Mouse (Mus musculus) heart, embryonic 12.5 days (tissue): ENCODE data around the gene Ube2e1. TPM values are rescaled to one million over a fixed set of nuclear protein-coding genes. Genes with fewer than 3 reads are reported as not detected.
A peak's percentile ranks its signal among the peaks of the same experiment; 100 is the strongest.
"Not testable (repeated sequence)": the region's sequence is repeated elsewhere in the genome, so short reads cannot be mapped to it uniquely, and the experiment has no call there.

Experiments used
- ATAC-seq: fragments of 200-750 bp; cut with Nextera tagmentation; 2 replicates; pipeline ENCODE4 v1.8.0; 2017; ENCODE audit warnings: moderate TSS enrichment, moderate library complexity; ENCODE audit not compliant: insufficient number of reproducible peaks, low FRiP score
- H3K27ac ChIP-seq: fragments of 300-500 bp; sonication (generic); 2 replicates; pipeline ENCODE4 v1.5.1; 2016; ENCODE audit warnings: mild to moderate bottlenecking, moderate library complexity; ENCODE audit not compliant: poor library complexity, severe bottlenecking
- H3K27me3 ChIP-seq: fragments of 300-500 bp; sonication (generic); replicated peaks from 2 replicates; pipeline ENCODE4 v1.6.1; 2016; ENCODE audit warnings: mild to moderate bottlenecking, moderate library complexity
- H3K36me3 ChIP-seq: fragments of 300-500 bp; sonication (generic); 2 replicates; pipeline ENCODE4 v1.6.1; 2016; ENCODE audit warnings: mild to moderate bottlenecking, moderate library complexity
- H3K4me1 ChIP-seq: fragments of 300-500 bp; sonication (generic); replicated peaks from 2 replicates; pipeline ENCODE4 v1.6.1; 2016; ENCODE audit warnings: mild to moderate bottlenecking
- H3K4me2 ChIP-seq: fragments of 300-500 bp; sonication (generic); 2 replicates; pipeline ENCODE4 v1.6.1; 2016; ENCODE audit warnings: mild to moderate bottlenecking, moderate library complexity
- H3K4me3 ChIP-seq: fragments of 300-500 bp; sonication (generic); 2 replicates; pipeline ENCODE4 v1.5.1; 2016; ENCODE audit warnings: mild to moderate bottlenecking
- H3K9ac ChIP-seq: fragments of 300-500 bp; sonication (generic); 2 replicates; pipeline ENCODE4 v1.6.1; 2016; ENCODE audit warnings: mild to moderate bottlenecking, moderate library complexity
- H3K9me3 ChIP-seq: fragments of 300-500 bp; sonication (generic); replicated peaks from 2 replicates; pipeline ENCODE4 v1.6.1; 2016; ENCODE audit warnings: mild to moderate bottlenecking, moderate library complexity
- WGBS: fragments of 180-500 bp; shearing (Covaris S2); methylation state at CpG from one replicate; pipeline ENCODE4 v1.1.7; 2016; 5-methylcytosine and 5-hydroxymethylcytosine counted together
- polyA plus RNA-seq: library from polyadenylated mRNA; unstranded; fragments of >200 nt; fragmentation: Nextera tagmentation; extraction: Ambion mirVana; gene quantifications from 2 replicates; pipeline ENCODE4 v1.2.1, GENCODE M21; 2016

Gene Ube2e1
- polyA plus RNA-seq, 1 experiment from 2014 or later: 57.4 TPM

- H3K27me3 ChIP-seq: no peaks in the 10 kb centered on the region
- no peaks in the 10 kb centered on the region for H3K9me3 ChIP-seq
- H3K4me2 ChIP-seq: no peak overlapping the region
- WGBS: 92% methylated on average over 2 of the region's 2 CpGs
- no peak overlapping the region for H3K9ac ChIP-seq
- H3K4me3 ChIP-seq: no peak overlapping the region
- no peak for ATAC-seq
- H3K4me1 ChIP-seq: peaks cover 7% of the 10 kb centered on the region; the same call in 1 of the 2 replicates
- no peak overlapping the region for H3K27ac ChIP-seq
- H3K36me3 ChIP-seq: peaks cover 10% of the 10 kb centered on the region; the same call in 1 of the 2 replicates
Observed at GRCm38 (mm10) chr14:18286441-18286840, 45.2 kb downstream of the Ube2e1 start.

- no peaks in the 10 kb centered on the region for H3K27me3 ChIP-seq
- ATAC-seq: no peak
- H3K36me3 ChIP-seq: peaks cover 12% of the 10 kb centered on the region; the same call in 1 of the 2 replicates
- no peaks in the 10 kb centered on the region for H3K9me3 ChIP-seq
- no peak overlapping the region for H3K27ac ChIP-seq
- peaks cover 7% of the 10 kb centered on the region; the same call in 1 of the 2 replicates for H3K4me1 ChIP-seq
- H3K4me2 ChIP-seq: no peak overlapping the region
- H3K9ac ChIP-seq: no peak overlapping the region
- WGBS: 94% methylated on average over 3 of the region's 3 CpGs
- no peak overlapping the region for H3K4me3 ChIP-seq
Observed at GRCm38 (mm10) chr14:18285476-18285875, 46.2 kb downstream of the Ube2e1 start.

- ATAC-seq: no peak
- H3K9ac ChIP-seq: no peak overlapping the region
- no peaks in the 10 kb centered on the region for H3K9me3 ChIP-seq
- H3K4me1 ChIP-seq: peaks cover 7% of the 10 kb centered on the region; the same call in 1 of the 2 replicates
- no peak overlapping the region for H3K4me2 ChIP-seq
- WGBS: 86% methylated on average over 2 of the region's 2 CpGs
- no peaks in the 10 kb centered on the region for H3K27me3 ChIP-seq
- H3K36me3 ChIP-seq: peaks cover 18% of the 10 kb centered on the region
- H3K27ac ChIP-seq: no peak overlapping the region
- H3K4me3 ChIP-seq: no peak overlapping the region
Observed at GRCm38 (mm10) chr14:18284581-18284980, 47.1 kb downstream of the Ube2e1 start.

- Histone ChIP-seq H3K36me3 (peaks cover 48% of the 10 kb centered on the region), H3K27me3 (no peaks in the 10 kb centered on the region), H3K4me1 (peaks cover 3% of the 10 kb centered on the region; the same call in 1 of the 2 replicates), H3K27ac (no peak overlapping the region), H3K4me3 (no peak overlapping the region), H3K9me3 (no peaks in the 10 kb centered on the region), H3K9ac (no peak overlapping the region), H3K4me2 (no peak overlapping the region)
- no peak for ATAC-seq
- WGBS: 86% methylated on average over 5 of the region's 5 CpGs
Observed at GRCm38 (mm10) chr14:18280375-18280774, 51.3 kb downstream of the Ube2e1 start.

GRCm38 (mm10) chr14:18274526-18274925 lies 57.1 kb downstream of the Ube2e1 start:
- no peak overlapping the region for H3K27ac ChIP-seq
- no peak overlapping the region for H3K4me2 ChIP-seq
- no peaks in the 10 kb centered on the region for H3K9me3 ChIP-seq
- no peak overlapping the region for H3K4me3 ChIP-seq
- H3K27me3 ChIP-seq: no peaks in the 10 kb centered on the region
- peaks cover 33% of the 10 kb centered on the region for H3K36me3 ChIP-seq
- WGBS: 79% methylated on average over 1 of the region's 1 CpGs
- H3K4me1 ChIP-seq: peaks cover 6% of the 10 kb centered on the region
- no peak for ATAC-seq
- H3K9ac ChIP-seq: no peak overlapping the region

- Histone ChIP-seq H3K27ac (no peak overlapping the region; the same call in 1 of the 2 replicates), H3K4me3 (peak overlapping the region; percentile 80), H3K27me3 (no peaks in the 10 kb centered on the region), H3K9me3 (no peaks in the 10 kb centered on the region), H3K9ac (peak overlapping the region; percentile 88), H3K36me3 (peaks cover 28% of the 10 kb centered on the region), H3K4me1 (peaks cover 8% of the 10 kb centered on the region), H3K4me2 (peak overlapping the region; percentile 84)
- ATAC-seq: no peak
- WGBS: 12% methylated on average over 7 of the region's 7 CpGs
Observed at GRCm38 (mm10) chr14:18271666-18272065, 60.0 kb downstream of the Ube2e1 start.

GRCm38 (mm10) chr14:18270529-18271441 lies 60.9 kb downstream of the Ube2e1 start, which contains the start of the genes Nkiras1 and Rpl15:
Gene Nkiras1, plus strand, starts transcription at chr14:18271136.
Gene Rpl15, minus strand, starts transcription at chr14:18271391.
- peak within 1 kb of the TSS; percentile 99 for H3K9ac ChIP-seq
- H3K4me2 ChIP-seq: peak within 1 kb of the TSS; percentile 87
- WGBS: under 1% methylated on average over 78 of the region's 78 CpGs
- H3K9me3 ChIP-seq: no peaks in the 10 kb centered on the region
- H3K36me3 ChIP-seq: peaks cover 31% of the 10 kb centered on the region
- peak within 1 kb of the TSS; percentile 80 for H3K4me3 ChIP-seq
- no peaks in the 10 kb centered on the region for H3K27me3 ChIP-seq
- H3K27ac ChIP-seq: peak within 1 kb of the TSS; percentile 82
- peak; percentile 100 for ATAC-seq
- peaks cover 8% of the 10 kb centered on the region for H3K4me1 ChIP-seq

GRCm38 (mm10) chr14:18269947-18270528 lies 61.6 kb downstream of the Ube2e1 start:
- H3K9me3 ChIP-seq, H3K27me3 ChIP-seq, ATAC-seq, H3K4me1 ChIP-seq: not testable (repeated sequence)
- Histone ChIP-seq H3K36me3 (peaks cover 29% of the 10 kb centered on the region), H3K4me2 (peak overlapping the region; percentile 87), H3K4me3 (peak overlapping the region; percentile 80), H3K9ac (peak overlapping the region; percentile 99), H3K27ac (peak overlapping the region; percentile 73)
- under 1% methylated on average over 24 of the region's 24 CpGs for WGBS

- 40% methylated on average over 4 of the region's 4 CpGs for WGBS
- no peaks in the 10 kb centered on the region for H3K27me3 ChIP-seq
- ATAC-seq: no peak
- H3K9ac ChIP-seq: no peak overlapping the region
- H3K4me2 ChIP-seq: no peak overlapping the region
- peaks cover 32% of the 10 kb centered on the region for H3K36me3 ChIP-seq
- H3K4me3 ChIP-seq: no peak overlapping the region
- H3K27ac ChIP-seq: no peak overlapping the region
- H3K4me1 ChIP-seq: no peaks in the 10 kb centered on the region
- 0 out of 2 replicates have a peak, but pooled peaks cover 3% of the 10 kb centered on the region for H3K9me3 ChIP-seq
Observed at GRCm38 (mm10) chr14:18263427-18263826, 68.2 kb downstream of the Ube2e1 start.

GRCm38 (mm10) chr14:18261203-18261602 lies 70.5 kb downstream of the Ube2e1 start:
- Histone ChIP-seq H3K4me1 (no peaks in the 10 kb centered on the region), H3K9ac (no peak overlapping the region), H3K27me3 (no peaks in the 10 kb centered on the region), H3K4me2 (no peak overlapping the region), H3K4me3 (no peak overlapping the region), H3K27ac (no peak overlapping the region), H3K9me3 (0 out of 2 replicates have a peak, but pooled peaks cover 3% of the 10 kb centered on the region), H3K36me3 (0 out of 2 replicates have a peak, but pooled peaks cover 13% of the 10 kb centered on the region)
- WGBS: 81% methylated on average over 3 of the region's 3 CpGs
- ATAC-seq: no peak

- Histone ChIP-seq H3K36me3 (no peaks in the 10 kb centered on the region), H3K4me1 (no peaks in the 10 kb centered on the region), H3K9me3 (no peaks in the 10 kb centered on the region), H3K9ac (no peak overlapping the region), H3K27ac (no peak overlapping the region), H3K4me2 (no peak overlapping the region), H3K27me3 (no peaks in the 10 kb centered on the region), H3K4me3 (no peak overlapping the region)
- 81% methylated on average over 21 of the region's 21 CpGs for WGBS
- no peak for ATAC-seq
Observed at GRCm38 (mm10) chr14:18242638-18243130, 89.0 kb downstream of the Ube2e1 start.
